Mouse (Mus musculus): ENCODE data around the gene Adgrg6. TPM values are rescaled to one million over a fixed set of nuclear protein-coding genes. Genes with fewer than 3 reads are reported as not detected.

The Adgrg6 gene
- polyA plus RNA-seq, 1 experiment: 1.9 TPM

GRCm38 (mm10) chr10:14543511-14544067 lies 1.9 kb downstream of the Adgrg6 start:
- Histone ChIP-seq H3K27ac (ENCODE audit: insufficient read depth, low read length) (no peak overlapping the region), H3K4me3 (ENCODE audit: insufficient read depth, low read length) (no peak overlapping the region; the same call in 1 of the 2 replicates), H3K4me1 (ENCODE audit: control insufficient read depth, insufficient read depth, low read length) (no peaks in the 10 kb centered on the region)
- no peak for TF ChIP-seq POLR2A (IDR thresholded peaks at IDR 0.05; ENCODE audit: extremely low read depth, insufficient read depth, low read length)
- no peak for TF ChIP-seq CTCF (IDR thresholded peaks at IDR 0.05; ENCODE audit: extremely low read depth, insufficient read depth, low read length)

DNA sequence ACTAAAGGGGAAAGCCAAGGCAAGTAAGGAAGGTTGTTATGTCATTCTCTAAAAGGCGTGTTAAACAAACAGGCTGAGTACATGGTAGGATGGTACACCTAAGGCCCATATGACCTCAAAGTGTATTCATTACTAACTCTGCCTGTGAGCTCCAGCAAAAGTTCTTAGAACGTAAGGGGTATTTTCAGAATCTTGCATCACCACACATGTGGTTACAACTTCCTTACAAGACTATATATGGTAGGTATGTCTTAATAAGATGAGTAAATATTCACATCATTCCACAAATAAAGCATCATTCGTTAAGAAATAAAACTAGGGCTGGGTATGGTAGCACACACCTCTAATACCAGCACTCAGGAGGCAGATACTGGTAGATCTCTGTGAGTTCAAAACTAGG lies 8.4 kb downstream of the Adgrg6 start:
- H3K4me1 ChIP-seq (ENCODE audit: control insufficient read depth, insufficient read depth, low read length): no peaks in the 10 kb centered on the region
- no peak for TF ChIP-seq CTCF (IDR thresholded peaks at IDR 0.05; ENCODE audit: extremely low read depth, insufficient read depth, low read length)
- no peak for TF ChIP-seq POLR2A (IDR thresholded peaks at IDR 0.05; ENCODE audit: extremely low read depth, insufficient read depth, low read length)
- no peak overlapping the region for H3K27ac ChIP-seq (ENCODE audit: insufficient read depth, low read length)
- H3K4me3 ChIP-seq (ENCODE audit: insufficient read depth, low read length): no peak overlapping the region

GRCm38 (mm10) chr10:14531090-14531489 lies 14.4 kb downstream of the Adgrg6 start:
- TF ChIP-seq CTCF (IDR thresholded peaks at IDR 0.05; ENCODE audit: extremely low read depth, insufficient read depth, low read length) (no peak), POLR2A (IDR thresholded peaks at IDR 0.05; ENCODE audit: extremely low read depth, insufficient read depth, low read length) (no peak)
- H3K4me3 ChIP-seq (ENCODE audit: insufficient read depth, low read length): no peak overlapping the region
- H3K4me1 ChIP-seq (ENCODE audit: control insufficient read depth, insufficient read depth, low read length): no peaks in the 10 kb centered on the region
- no peak overlapping the region for H3K27ac ChIP-seq (ENCODE audit: insufficient read depth, low read length)

GRCm38 (mm10) chr10:14530670-14531069 lies 14.8 kb downstream of the Adgrg6 start:
- H3K4me1 ChIP-seq (ENCODE audit: control insufficient read depth, insufficient read depth, low read length): no peaks in the 10 kb centered on the region
- no peak overlapping the region for H3K4me3 ChIP-seq (ENCODE audit: insufficient read depth, low read length)
- TF ChIP-seq POLR2A (IDR thresholded peaks at IDR 0.05; ENCODE audit: extremely low read depth, insufficient read depth, low read length): no peak
- no peak for TF ChIP-seq CTCF (IDR thresholded peaks at IDR 0.05; ENCODE audit: extremely low read depth, insufficient read depth, low read length)
- H3K27ac ChIP-seq (ENCODE audit: insufficient read depth, low read length): no peak overlapping the region

DNA sequence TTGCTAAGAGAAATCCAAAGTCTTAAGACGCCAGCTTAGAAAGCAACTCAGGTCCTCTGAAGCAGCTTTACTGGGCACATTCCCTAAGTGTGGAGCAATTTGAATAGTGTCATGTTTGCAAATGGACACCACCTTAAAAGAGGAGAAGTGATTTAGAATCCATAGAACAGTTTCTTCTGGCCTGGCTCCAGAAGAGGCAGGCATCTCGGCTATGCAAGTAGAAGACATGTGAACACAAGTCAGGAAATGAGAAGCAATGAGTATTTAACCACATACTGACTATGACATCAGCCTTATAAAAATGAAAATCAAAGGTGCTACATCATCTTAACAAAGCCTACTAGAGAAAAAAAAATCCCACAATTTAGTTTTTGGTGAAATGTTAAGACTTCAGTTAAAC lies 17.7 kb downstream of the Adgrg6 start:
- no peak overlapping the region for H3K4me3 ChIP-seq (ENCODE audit: insufficient read depth, low read length)
- no peaks in the 10 kb centered on the region for H3K4me1 ChIP-seq (ENCODE audit: control insufficient read depth, insufficient read depth, low read length)

DNA sequence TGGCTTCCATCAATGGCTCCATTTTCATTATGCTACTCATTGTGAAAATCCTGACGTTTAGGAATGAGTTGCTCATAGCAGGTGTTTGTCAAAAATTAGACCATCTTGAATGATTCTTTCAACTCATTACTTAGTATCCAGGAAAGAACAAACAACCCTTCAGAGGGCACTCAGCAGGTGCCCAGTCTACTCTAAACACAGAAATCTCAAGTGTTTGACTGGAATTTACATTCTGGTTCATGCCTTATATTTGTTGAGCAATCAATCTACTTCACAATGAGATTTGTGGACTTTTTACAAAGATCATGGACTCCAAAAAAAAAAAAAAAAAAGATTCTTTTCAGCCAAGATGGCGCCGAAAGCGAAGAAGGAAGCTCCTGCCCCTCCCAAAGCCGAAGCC lies 22.7 kb downstream of the Adgrg6 start:
- H3K4me1 ChIP-seq (ENCODE audit: control insufficient read depth, insufficient read depth, low read length): no peaks in the 10 kb centered on the region
- no peak overlapping the region for H3K27ac ChIP-seq (ENCODE audit: insufficient read depth, low read length)
- no peak for TF ChIP-seq POLR2A (IDR thresholded peaks at IDR 0.05; ENCODE audit: extremely low read depth, insufficient read depth, low read length)
- TF ChIP-seq CTCF (IDR thresholded peaks at IDR 0.05; ENCODE audit: extremely low read depth, insufficient read depth, low read length): no peak
- H3K4me3 ChIP-seq (ENCODE audit: insufficient read depth, low read length): no peak overlapping the region

More for the DNA sequence above, 17.7 kb downstream of the Adgrg6 start:
- no peak overlapping the region for H3K27ac ChIP-seq (ENCODE audit: insufficient read depth, low read length)
- TF ChIP-seq CTCF (IDR thresholded peaks at IDR 0.05; ENCODE audit: extremely low read depth, insufficient read depth, low read length) (no peak), POLR2A (IDR thresholded peaks at IDR 0.05; ENCODE audit: extremely low read depth, insufficient read depth, low read length) (no peak)

DNA sequence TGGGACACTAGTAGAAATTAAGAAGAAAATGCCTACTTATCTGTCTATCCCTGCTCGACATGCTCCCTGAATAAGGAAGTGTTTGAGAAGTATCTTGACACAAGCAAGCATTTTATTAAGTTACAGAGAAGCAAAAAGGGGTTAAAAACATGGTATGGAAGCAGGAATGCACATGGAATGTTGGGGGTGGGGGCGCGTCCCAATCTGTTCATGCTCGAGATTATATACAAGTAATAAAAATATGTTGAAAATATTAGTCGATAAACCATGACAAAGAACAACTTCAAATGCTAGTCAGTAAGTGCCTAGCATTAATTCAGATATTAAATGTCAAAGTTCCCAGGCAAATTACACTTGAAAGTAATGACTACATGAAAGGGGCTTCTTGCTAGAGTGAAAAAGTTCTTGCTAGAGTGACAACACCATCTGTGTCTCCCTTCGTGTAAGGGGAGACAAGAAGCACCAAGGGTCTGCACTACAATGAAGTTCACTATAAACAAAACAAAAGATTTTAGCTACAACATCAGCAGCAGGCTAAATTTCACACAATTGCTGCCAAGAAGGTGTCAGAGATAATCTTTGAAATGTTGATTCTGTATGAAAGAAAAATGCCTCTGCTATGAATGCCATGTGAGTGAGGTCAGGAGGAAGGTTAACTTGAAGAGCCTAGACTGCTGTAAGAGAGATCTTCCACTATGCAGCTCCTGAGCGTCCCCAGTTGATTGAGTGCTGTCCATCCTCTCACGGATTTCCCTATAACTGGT lies 24.4 kb downstream of the Adgrg6 start:
- H3K27ac ChIP-seq (ENCODE audit: insufficient read depth, low read length): no peak overlapping the region
- TF ChIP-seq CTCF (IDR thresholded peaks at IDR 0.05; ENCODE audit: extremely low read depth, insufficient read depth, low read length): no peak
- H3K4me3 ChIP-seq (ENCODE audit: insufficient read depth, low read length): no peak overlapping the region
- H3K4me1 ChIP-seq (ENCODE audit: control insufficient read depth, insufficient read depth, low read length): no peaks in the 10 kb centered on the region

DNA sequence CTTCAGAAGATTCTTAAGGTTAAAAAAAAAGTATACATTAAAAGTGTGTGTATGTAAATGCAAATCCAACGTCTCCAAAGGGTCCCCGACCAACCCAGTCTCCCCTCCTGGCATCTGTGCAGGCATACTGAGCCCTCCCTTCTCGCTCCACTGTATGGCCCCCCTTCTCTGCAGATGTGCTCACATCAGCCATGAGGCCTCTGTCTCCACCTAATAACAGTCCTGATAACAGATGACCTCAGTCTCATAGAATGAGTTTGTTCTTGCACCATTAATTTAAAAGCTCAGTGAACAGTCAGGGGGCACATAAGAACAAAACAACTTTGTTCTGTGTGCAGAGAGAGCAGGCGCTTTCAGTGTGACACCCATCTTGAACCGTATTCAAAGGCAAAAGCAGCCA lies 27.6 kb downstream of the Adgrg6 start:
- no peak overlapping the region for H3K4me3 ChIP-seq (ENCODE audit: insufficient read depth, low read length)
- H3K4me1 ChIP-seq (ENCODE audit: control insufficient read depth, insufficient read depth, low read length): no peaks in the 10 kb centered on the region
- TF ChIP-seq POLR2A (IDR thresholded peaks at IDR 0.05; ENCODE audit: extremely low read depth, insufficient read depth, low read length): no peak
- no peak for TF ChIP-seq CTCF (IDR thresholded peaks at IDR 0.05; ENCODE audit: extremely low read depth, insufficient read depth, low read length)
- no peak overlapping the region for H3K27ac ChIP-seq (ENCODE audit: insufficient read depth, low read length)

GRCm38 (mm10) chr10:14511904-14512663 lies 33.4 kb downstream of the Adgrg6 start:
- TF ChIP-seq CTCF (IDR thresholded peaks at IDR 0.05; ENCODE audit: extremely low read depth, insufficient read depth, low read length) (no peak), POLR2A (IDR thresholded peaks at IDR 0.05; ENCODE audit: extremely low read depth, insufficient read depth, low read length) (no peak)
- no peaks in the 10 kb centered on the region; the same call in 1 of the 2 replicates for H3K4me1 ChIP-seq (ENCODE audit: control insufficient read depth, insufficient read depth, low read length)
- no peak overlapping the region for H3K27ac ChIP-seq (ENCODE audit: insufficient read depth, low read length)
- no peak overlapping the region for H3K4me3 ChIP-seq (ENCODE audit: insufficient read depth, low read length)
